Mouse (Mus musculus) kidney, postnatal 36 days (tissue): ENCODE results near the gene Pgc.

ENCODE experiments used
- DNase-seq, 2 experiments: peaks; one replicate each; pipeline ENCODE4 v3.0.0; 2021 to 2022; ENCODE audit warnings: mixed read lengths in 2 of 2

Gene Pgc

GRCm38 (mm10) chr17:47751811-47752210 is 25.2 kb downstream of the Pgc start:
- no peak for DNase-seq

- no peak for DNase-seq
These were observed 26.6 kb downstream of the Pgc start for GRCm38 (mm10) chr17:47753130-47753775.

- DNase-seq, result peak; percentile 54 to 59
These were observed 27.6 kb downstream of the Pgc start for GRCm38 (mm10) chr17:47754246-47754645.

- peak in 1 of 2 experiments; percentile 26 for DNase-seq
These were observed 29.7 kb downstream of the Pgc start for GRCm38 (mm10) chr17:47756366-47756765.

- DNase-seq, result no peak
These were observed 30.5 kb downstream of the Pgc start for GRCm38 (mm10) chr17:47757056-47757610.

GRCm38 (mm10) chr17:47759702-47760410 is 33.2 kb downstream of the Pgc start:
- peak; percentile 41 to 55 for DNase-seq

- DNase-seq, result no peak
These were observed 35.4 kb downstream of the Pgc start for GRCm38 (mm10) chr17:47762028-47762427.

GRCm38 (mm10) chr17:47762518-47763340 is 36.1 kb downstream of the Pgc start:
- peak; percentile 66 to 73 for DNase-seq

GRCm38 (mm10) chr17:47765986-47766385 is 39.3 kb downstream of the Pgc start:
- DNase-seq, result no peak

GRCm38 (mm10) chr17:47766407-47767043 is 39.9 kb downstream of the Pgc start:
- no peak for DNase-seq

- no peak for DNase-seq
These were observed 40.4 kb downstream of the Pgc start for GRCm38 (mm10) chr17:47767081-47767455.

- no peak for DNase-seq
These were observed 41.0 kb downstream of the Pgc start for GRCm38 (mm10) chr17:47767456-47768141.

- peak in 1 of 2 experiments; percentile 53 for DNase-seq
These were observed 42.1 kb downstream of the Pgc start for GRCm38 (mm10) chr17:47768707-47769276.

GRCm38 (mm10) chr17:47769389-47770299 is 43.0 kb downstream of the Pgc start:
- DNase-seq, result no peak

- DNase-seq, result peak in 1 of 2 experiments; percentile 16
These were observed 47.0 kb downstream of the Pgc start for GRCm38 (mm10) chr17:47773604-47774003.

GRCm38 (mm10) chr17:47777141-47777540 is 50.5 kb downstream of the Pgc start:
- no peak for DNase-seq

GRCm38 (mm10) chr17:47780470-47780869 is 53.8 kb downstream of the Pgc start:
- no peak for DNase-seq

- DNase-seq, result no peak
These were observed 55.8 kb downstream of the Pgc start for GRCm38 (mm10) chr17:47782486-47782885.

- DNase-seq, result no peak
These were observed 57.0 kb downstream of the Pgc start for GRCm38 (mm10) chr17:47783445-47784223.
